Mouse (Mus musculus) mouse embryonic stem cell (cell line): ENCODE measurements around the gene Nostrin.

ENCODE experiments used
- in situ Hi-C, 2 experiments: fragments of 300-500 bp; cut with MboI; formaldehyde crosslinking; loops; 1 replicate in 1 of 2; 3 replicates in 1 of 2; pipeline ENCODE4 v1.14.3; 2019 to 2020; ENCODE audit warnings: low sequenced_read_pairs in 2 of 2, low pct_unique_long_range_greater_than_20kb in 1 of 2, mixed read lengths in 1 of 2; ENCODE audit not compliant: unreplicated experiment in 1 of 2

Gene Nostrin

GRCm38 (mm10) chr2:69228635-69229034 is 93.0 kb downstream of the Nostrin start:
- in situ Hi-C loops: no loop called here

GRCm38 (mm10) chr2:69230137-69230536 is 94.5 kb downstream of the Nostrin start:
- in situ Hi-C loops: no loop called here

- in situ Hi-C loops: no loop called here
These were observed 96.5 kb downstream of the Nostrin start for GRCm38 (mm10) chr2:69232101-69232500.

GRCm38 (mm10) chr2:69234976-69235678 is 99.5 kb downstream of the Nostrin start:
- in situ Hi-C loops: no loop called here
